Mouse (Mus musculus): ENCODE results near the gene Spem2. TPM values are rescaled to one million over a fixed set of nuclear protein-coding genes. Genes with fewer than 3 reads are reported as not detected.
"Not testable (repeated sequence)": the region's sequence is repeated elsewhere in the genome, so short reads cannot be mapped to it uniquely, and the experiment has no call there.

Gene Spem2
- not detected in 2 replicates for polyA plus RNA-seq (2015; fragmentation: Nextera tagmentation; extraction: Ambion mirVana)

- peaks cover 4% of the 10 kb centered on the region; the same call in 1 of the 2 replicates for H3K4me1 ChIP-seq
- no peak within 1 kb of the TSS for H3K4me3 ChIP-seq (replicated peaks)
- H3K9me3 ChIP-seq (replicated peaks), result 0 out of 2 replicates have a peak, but pooled peaks cover 8% of the 10 kb centered on the region
- H3K9ac ChIP-seq, result no peak within 1 kb of the TSS
- no peak within 1 kb of the TSS for H3K4me2 ChIP-seq
- WGBS, result 76% methylated on average over 2 of the region's 2 CpGs
- H3K27me3 ChIP-seq, result no peaks in the 10 kb centered on the region
- no peak within 1 kb of the TSS for H3K27ac ChIP-seq
- no peak for ATAC-seq (replicated peaks; ENCODE audit: low FRiP score)
- H3K36me3 ChIP-seq, result no peaks in the 10 kb centered on the region
Observed at GRCm38 (mm10) chr11:69818365-69818764, at the start of gene Spem2. TSS of gene Spem2 (minus strand) at chr11:69818465.

- Histone ChIP-seq H3K36me3 (no peaks in the 10 kb centered on the region), H3K9me3 (replicated peaks) (no peaks in the 10 kb centered on the region), H3K27me3 (no peaks in the 10 kb centered on the region), H3K27ac (no peak overlapping the region), H3K4me1 (no peaks in the 10 kb centered on the region; the same call in 1 of the 2 replicates), H3K9ac (no peak overlapping the region), H3K4me3 (replicated peaks) (no peak overlapping the region), H3K4me2 (no peak overlapping the region)
- no peak for ATAC-seq (replicated peaks; ENCODE audit: low FRiP score)
- 74% methylated on average over 9 of the region's 9 CpGs for WGBS
Observed at GRCm38 (mm10) chr11:69867335-69867734, 49.1 kb upstream of the Spem2 start.

GRCm38 (mm10) chr11:69865561-69865960 is 47.3 kb upstream of the Spem2 start:
- H3K9me3 ChIP-seq (replicated peaks), result no peaks in the 10 kb centered on the region
- no peaks in the 10 kb centered on the region for H3K27me3 ChIP-seq
- WGBS, result 82% methylated on average over 9 of the region's 9 CpGs
- H3K27ac ChIP-seq, result no peak overlapping the region
- no peak overlapping the region for H3K9ac ChIP-seq
- no peak overlapping the region for H3K4me2 ChIP-seq
- H3K4me1 ChIP-seq, result no peaks in the 10 kb centered on the region; the same call in 1 of the 2 replicates
- no peak overlapping the region for H3K4me3 ChIP-seq (replicated peaks)
- H3K36me3 ChIP-seq, result no peaks in the 10 kb centered on the region
- no peak for ATAC-seq (replicated peaks; ENCODE audit: low FRiP score)

- no peak for ATAC-seq (replicated peaks; ENCODE audit: low FRiP score)
- WGBS, result 39% methylated on average over 8 of the region's 8 CpGs
- no peak overlapping the region for H3K4me3 ChIP-seq (replicated peaks)
Observed at GRCm38 (mm10) chr11:69864138-69864860, 46.0 kb upstream of the Spem2 start.

GRCm38 (mm10) chr11:69863729-69864128 is 45.5 kb upstream of the Spem2 start:
- not testable (repeated sequence) for H3K4me2 ChIP-seq

More at GRCm38 (mm10) chr11:69864138-69864860, 46.0 kb upstream of the Spem2 start:
- peaks cover 6% of the 10 kb centered on the region; the same call in 1 of the 2 replicates for H3K27me3 ChIP-seq
- no peaks in the 10 kb centered on the region for H3K9me3 ChIP-seq (replicated peaks)
- no peak overlapping the region for H3K4me2 ChIP-seq
- no peak overlapping the region for H3K27ac ChIP-seq
- no peaks in the 10 kb centered on the region for H3K36me3 ChIP-seq
- H3K4me1 ChIP-seq, result no peaks in the 10 kb centered on the region; the same call in 1 of the 2 replicates
- H3K9ac ChIP-seq, result no peak overlapping the region

GRCm38 (mm10) chr11:69858113-69858998 is 40.1 kb upstream of the Spem2 start, which contains the start of gene Tnk1:
TSS of gene Tnk1 (minus strand) at chr11:69858730.
- no peaks in the 10 kb centered on the region for H3K9me3 ChIP-seq (replicated peaks)
- peak; percentile 61 for ATAC-seq (replicated peaks; ENCODE audit: low FRiP score)
- H3K36me3 ChIP-seq, result no peaks in the 10 kb centered on the region
- peaks cover 23% of the 10 kb centered on the region for H3K4me1 ChIP-seq
- H3K9ac ChIP-seq, result peak within 1 kb of the TSS; percentile 39; the same call in 1 of the 2 replicates
- WGBS, result 19% methylated on average over 30 of the region's 30 CpGs
- H3K27me3 ChIP-seq, result peaks cover 23% of the 10 kb centered on the region
- H3K27ac ChIP-seq, result peak within 1 kb of the TSS; percentile 41
- H3K4me3 ChIP-seq (replicated peaks), result peak within 1 kb of the TSS; percentile 38
- peak within 1 kb of the TSS; percentile 51 for H3K4me2 ChIP-seq

More at GRCm38 (mm10) chr11:69863729-69864128, 45.5 kb upstream of the Spem2 start:
- WGBS, result 52% methylated on average over 3 of the region's 3 CpGs
- not testable (repeated sequence) for H3K36me3 ChIP-seq; ATAC-seq (replicated peaks; ENCODE audit: low FRiP score); H3K9ac ChIP-seq; H3K4me1 ChIP-seq; H3K27ac ChIP-seq; H3K9me3 ChIP-seq (replicated peaks); H3K4me3 ChIP-seq (replicated peaks)
- H3K27me3 ChIP-seq, result peaks cover 12% of the 10 kb centered on the region

- H3K4me2 ChIP-seq, result peak overlapping the region; percentile 39
- H3K27me3 ChIP-seq, result peaks cover 23% of the 10 kb centered on the region
- WGBS, result 27% methylated on average over 16 of the region's 16 CpGs
- H3K4me3 ChIP-seq (replicated peaks), result no peak overlapping the region
- no peaks in the 10 kb centered on the region for H3K9me3 ChIP-seq (replicated peaks)
- peak; percentile 77 for ATAC-seq (replicated peaks; ENCODE audit: low FRiP score)
- no peak overlapping the region for H3K9ac ChIP-seq
- H3K27ac ChIP-seq, result 0 out of 2 replicates have a peak overlapping the region, but pooled peaks have one; percentile 7
- H3K4me1 ChIP-seq, result peaks cover 28% of the 10 kb centered on the region
- peaks cover 25% of the 10 kb centered on the region for H3K36me3 ChIP-seq
Observed at GRCm38 (mm10) chr11:69855347-69855746, 37.1 kb upstream of the Spem2 start.

- peaks cover 28% of the 10 kb centered on the region for H3K4me1 ChIP-seq
- WGBS, result 82% methylated on average over 10 of the region's 10 CpGs
- no peak overlapping the region for H3K4me2 ChIP-seq
- peaks cover 31% of the 10 kb centered on the region for H3K36me3 ChIP-seq
- no peak overlapping the region for H3K9ac ChIP-seq
- H3K9me3 ChIP-seq (replicated peaks), result no peaks in the 10 kb centered on the region
- no peak overlapping the region for H3K4me3 ChIP-seq (replicated peaks)
- no peak overlapping the region for H3K27ac ChIP-seq
- ATAC-seq (replicated peaks; ENCODE audit: low FRiP score), result no peak
- peaks cover 20% of the 10 kb centered on the region for H3K27me3 ChIP-seq
Observed at GRCm38 (mm10) chr11:69854680-69855079, 36.4 kb upstream of the Spem2 start.

- 0 out of 2 replicates have a peak, but pooled peaks have one; percentile 42 for ATAC-seq (replicated peaks; ENCODE audit: low FRiP score)
- peaks cover 27% of the 10 kb centered on the region for H3K4me1 ChIP-seq
- peaks cover 38% of the 10 kb centered on the region for H3K36me3 ChIP-seq
- H3K9me3 ChIP-seq (replicated peaks), result no peaks in the 10 kb centered on the region
- H3K27ac ChIP-seq, result 0 out of 2 replicates have a peak overlapping the region, but pooled peaks have one; percentile 18
- H3K9ac ChIP-seq, result no peak overlapping the region
- H3K4me3 ChIP-seq (replicated peaks), result no peak overlapping the region
- H3K27me3 ChIP-seq, result peaks cover 13% of the 10 kb centered on the region
- WGBS, result 62% methylated on average over 7 of the region's 7 CpGs
- H3K4me2 ChIP-seq, result no peak overlapping the region
Observed at GRCm38 (mm10) chr11:69853994-69854393, 35.7 kb upstream of the Spem2 start.

GRCm38 (mm10) chr11:69850754-69851153 is 32.5 kb upstream of the Spem2 start:
- 76% methylated on average over 8 of the region's 8 CpGs for WGBS
- no peak overlapping the region for H3K4me2 ChIP-seq
- peaks cover 52% of the 10 kb centered on the region for H3K36me3 ChIP-seq

GRCm38 (mm10) chr11:69849884-69850283 is 31.6 kb upstream of the Spem2 start:
- H3K4me2 ChIP-seq, result no peak overlapping the region
- WGBS, result 92% methylated on average over 15 of the region's 15 CpGs

More at GRCm38 (mm10) chr11:69850754-69851153, 32.5 kb upstream of the Spem2 start:
- Histone ChIP-seq H3K4me3 (replicated peaks) (no peak overlapping the region), H3K9me3 (replicated peaks) (no peaks in the 10 kb centered on the region), H3K27ac (no peak overlapping the region), H3K27me3 (no peaks in the 10 kb centered on the region), H3K9ac (no peak overlapping the region), H3K4me1 (peaks cover 42% of the 10 kb centered on the region)
- no peak for ATAC-seq (replicated peaks; ENCODE audit: low FRiP score)

More at GRCm38 (mm10) chr11:69849884-69850283, 31.6 kb upstream of the Spem2 start:
- no peak overlapping the region for H3K27ac ChIP-seq
- peaks cover 52% of the 10 kb centered on the region for H3K36me3 ChIP-seq
- peaks cover 41% of the 10 kb centered on the region for H3K4me1 ChIP-seq
- no peak overlapping the region for H3K9ac ChIP-seq
- no peak for ATAC-seq (replicated peaks; ENCODE audit: low FRiP score)
- no peak overlapping the region for H3K4me3 ChIP-seq (replicated peaks)
- H3K9me3 ChIP-seq (replicated peaks), result no peaks in the 10 kb centered on the region
- H3K27me3 ChIP-seq, result no peaks in the 10 kb centered on the region
